9 mouse cellular contexts compared by ENCODE assay signal in the genomic region with DNA sequence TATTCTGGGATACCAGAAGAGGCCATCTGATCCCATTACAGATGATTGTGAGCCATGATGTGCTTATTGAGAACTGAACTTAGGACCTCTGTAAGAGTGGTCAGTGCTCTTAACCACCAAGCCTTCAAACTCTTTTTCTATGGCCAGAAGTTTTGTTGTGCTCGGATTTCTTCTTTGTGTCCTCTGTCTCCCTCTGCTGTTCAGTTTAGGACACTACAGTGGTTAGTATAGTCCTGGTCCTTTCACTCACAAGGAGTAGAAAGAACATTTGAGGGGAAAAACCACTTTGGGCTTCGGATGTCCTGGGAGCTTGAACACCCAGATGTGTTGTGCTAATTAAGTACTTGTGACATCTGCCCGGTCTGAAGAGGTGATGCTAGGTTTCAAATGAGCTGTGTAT.
DNase-seq lines count a peak whose midpoint lies in the region; ATAC-seq and TF ChIP-seq lines count a peak whose summit lies in the region.
"Had no signal": no experiment of that assay in that cellular context is flagged by ENCODE, and none has a peak within 500 bp of the region (broad histone marks: within the 10 kb centered on the region; RNA-seq: fewer than 3 reads in every experiment).

No protein-coding gene starts in this region.

- no peak for TF ChIP-seq POLR2A in kidney, adult 2 months (IDR thresholded peaks at IDR 0.05; ENCODE audit: low read depth, low read length)

- no peak overlapping the region for H3K9ac ChIP-seq in kidney, embryonic 15.5 days
- no peak overlapping the region for H3K9ac ChIP-seq in midbrain, embryonic 11.5 days (ENCODE audit: low read length)

- TF ChIP-seq CTCF in kidney, adult 2 months (conservative IDR thresholded peaks at IDR 0.05; ENCODE audit: insufficient read depth, insufficient read length, low read depth, low read length) = no peak
- peak; percentile 14; the same call in 1 of the 2 replicates for TF ChIP-seq CTCF in E14TG2a.4 (conservative IDR thresholded peaks at IDR 0.05; ENCODE audit: low read length)

- H3K36me3 ChIP-seq in kidney, adult 2 months (ENCODE audit: control insufficient read depth, insufficient read depth, low read length) = no peaks in the 10 kb centered on the region
- no peaks in the 10 kb centered on the region for H3K36me3 ChIP-seq in kidney, embryonic 15.5 days
- H3K36me3 ChIP-seq in E14TG2a.4 (ENCODE audit: insufficient read depth, low read length) = no peaks in the 10 kb centered on the region
- H3K36me3 ChIP-seq in midbrain, embryonic 11.5 days (ENCODE audit: control insufficient read depth, insufficient read depth, low read length) = no peaks in the 10 kb centered on the region

- no peaks in the 10 kb centered on the region for H3K27me3 ChIP-seq in kidney, adult 2 months (replicated peaks; ENCODE audit: control insufficient read depth, insufficient read depth, low read length)
- H3K27me3 ChIP-seq in kidney, embryonic 15.5 days = no peaks in the 10 kb centered on the region
- H3K27me3 ChIP-seq in E14TG2a.4 (ENCODE audit: insufficient read depth, low read length) = no peaks in the 10 kb centered on the region
- H3K27me3 ChIP-seq in midbrain, embryonic 11.5 days (ENCODE audit: control insufficient read depth, insufficient read depth, low read length) = no peaks in the 10 kb centered on the region
- H3K27me3 ChIP-seq: megakaryocyte, embryonic 14.5 days had no signal

- H3K27ac ChIP-seq in kidney, adult 2 months (ENCODE audit: insufficient read depth, low read depth, low read length) = no peak overlapping the region
- H3K27ac ChIP-seq in kidney, embryonic 15.5 days = no peak overlapping the region
- no peak overlapping the region for H3K27ac ChIP-seq in midbrain, embryonic 11.5 days (ENCODE audit: low read depth, low read length)

- no peak overlapping the region for H3K4me2 ChIP-seq in kidney, embryonic 15.5 days
- no peak overlapping the region for H3K4me2 ChIP-seq in midbrain, embryonic 11.5 days

- peak; percentile 40 for DNase-seq in kidney, adult 2 months
- DNase-seq in ZHBTc4 (ENCODE audit: low read depth, low spot score) = peak; percentile 57
- peak; percentile 40 for DNase-seq in layer of hippocampus, adult 9-10 months (ENCODE audit: low spot score)
- no peak for DNase-seq in cerebellum, adult 11 months
- DNase-seq in thymus, postnatal 4 days = no peak
- DNase-seq in midbrain, embryonic 11.5 days (ENCODE audit: low spot score, missing footprints) = no peak

- 63% methylated on average over 3 of the region's 3 CpGs for WGBS in kidney, adult 2 months
- 70% methylated on average over 3 of the region's 3 CpGs for WGBS in kidney, embryonic 15.5 days
- WGBS in midbrain, embryonic 11.5 days = 62% methylated on average over 3 of the region's 3 CpGs

- no peak overlapping the region for H3K4me3 ChIP-seq in kidney, adult 2 months (ENCODE audit: insufficient read depth, low read depth, low read length)
- H3K4me3 ChIP-seq in kidney, embryonic 15.5 days (replicated peaks) = no peak overlapping the region
- no peak overlapping the region for H3K4me3 ChIP-seq in E14TG2a.4 (replicated peaks; ENCODE audit: low read length)
- H3K4me3 ChIP-seq in midbrain, embryonic 11.5 days (ENCODE audit: low read depth, low read length) = no peak overlapping the region
- H3K4me3 ChIP-seq: megakaryocyte, embryonic 14.5 days had no signal

- H3K4me1 ChIP-seq in kidney, adult 2 months (ENCODE audit: control insufficient read depth, insufficient read depth, low read length) = no peaks in the 10 kb centered on the region
- H3K4me1 ChIP-seq in kidney, embryonic 15.5 days = no peaks in the 10 kb centered on the region
- no peaks in the 10 kb centered on the region for H3K4me1 ChIP-seq in E14TG2a.4 (replicated peaks; ENCODE audit: low read depth, low read length)
- H3K4me1 ChIP-seq in midbrain, embryonic 11.5 days (ENCODE audit: control insufficient read depth, insufficient read depth, low read length) = no peaks in the 10 kb centered on the region
- H3K4me1 ChIP-seq: megakaryocyte, embryonic 14.5 days had no signal

- peaks cover 5% of the 10 kb centered on the region; the same call in 1 of the 2 replicates for H3K9me3 ChIP-seq in kidney, embryonic 15.5 days (replicated peaks)
- peaks cover 46% of the 10 kb centered on the region for H3K9me3 ChIP-seq in E14TG2a.4 (ENCODE audit: low read length)
- H3K9me3 ChIP-seq in midbrain, embryonic 11.5 days (ENCODE audit: control insufficient read depth, low read length) = no peaks in the 10 kb centered on the region

- ATAC-seq in kidney, embryonic 15.5 days (replicated peaks; ENCODE audit: low FRiP score) = no peak
- no peak for ATAC-seq in midbrain, embryonic 11.5 days (ENCODE audit: low FRiP score)

Comparison
In these comparisons a context has a peak if more than half of its experiments do, and no peak if none do; other contexts are left out.
1. DNase-seq: peak in kidney, adult 2 months (single experiment), ZHBTc4 (single experiment) and layer of hippocampus, adult 9-10 months (single experiment); none in cerebellum, adult 11 months (single experiment), thymus, postnatal 4 days (single experiment) and midbrain, embryonic 11.5 days (single experiment).